ENCODE assay signal across 8 mouse cellular contexts in the genomic region with DNA sequence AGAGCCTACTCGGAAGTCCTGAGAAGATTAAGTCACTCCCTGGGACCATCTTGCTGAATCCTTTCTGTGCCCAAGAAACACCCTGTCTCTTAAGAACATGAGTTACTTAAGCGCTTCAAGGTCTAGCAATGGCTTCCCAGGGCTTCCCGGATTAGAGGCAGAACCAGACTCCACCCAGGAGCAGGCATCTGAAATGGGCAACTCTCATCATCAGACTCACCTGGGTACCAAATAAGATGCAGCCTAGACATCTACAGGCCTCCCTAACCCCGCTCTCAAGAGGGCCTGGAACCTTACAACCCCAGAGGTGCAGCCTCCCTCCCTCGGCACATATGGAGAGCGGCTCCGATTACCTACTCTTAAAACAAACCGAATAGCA. TPM values are rescaled to one million over a fixed set of nuclear protein-coding genes. Genes with fewer than 3 reads are reported as not detected.
A peak's percentile ranks its signal among the peaks of the same experiment; 100 is the strongest.
DNase-seq lines count a peak whose midpoint lies in the region; ATAC-seq and TF ChIP-seq lines count a peak whose summit lies in the region.

No protein-coding gene starts in this region.

- H3K9ac ChIP-seq in liver, embryonic 11.5 days (ENCODE audit: low read depth, low read length) = peak overlapping the region; percentile 90; the same call in 1 of the 2 replicates
- H3K9ac ChIP-seq in stomach, embryonic 16.5 days (ENCODE audit: low read length) = peak overlapping the region; percentile 96

- no peaks in the 10 kb centered on the region for H3K36me3 ChIP-seq in testis, adult 2 months (ENCODE audit: control insufficient read depth, insufficient read depth, low read length)
- H3K36me3 ChIP-seq in liver, embryonic 11.5 days (ENCODE audit: control insufficient read depth, insufficient read depth, low read length) = no peaks in the 10 kb centered on the region
- H3K36me3 ChIP-seq in stomach, embryonic 16.5 days (ENCODE audit: control insufficient read depth, insufficient read depth, low read length) = no peaks in the 10 kb centered on the region

- H3K9me3 ChIP-seq in liver, embryonic 11.5 days (ENCODE audit: control insufficient read depth, low read length) = no peaks in the 10 kb centered on the region
- no peaks in the 10 kb centered on the region for H3K9me3 ChIP-seq in stomach, embryonic 16.5 days (replicated peaks; ENCODE audit: control insufficient read depth, low read length)

- no peak for TF ChIP-seq CTCF in testis, adult 2 months (IDR thresholded peaks at IDR 0.05; ENCODE audit: control insufficient read depth, insufficient read depth, insufficient replicate concordance, low read depth, low read length)

- H3K4me2 ChIP-seq in liver, embryonic 11.5 days = peak overlapping the region; percentile 93
- peak overlapping the region; percentile 93 for H3K4me2 ChIP-seq in stomach, embryonic 16.5 days (ENCODE audit: low read depth, low read length)

- no peak for TF ChIP-seq POLR2A in testis, adult 2 months (IDR thresholded peaks at IDR 0.05; ENCODE audit: control insufficient read depth, low read depth, low read length)

- peak overlapping the region; percentile 88 for H3K4me3 ChIP-seq in testis, adult 2 months (ENCODE audit: control insufficient read depth, low read depth, low read length)
- peak overlapping the region; percentile 93 for H3K4me3 ChIP-seq in liver, embryonic 11.5 days (ENCODE audit: low read depth, low read length)
- peak overlapping the region; percentile 78 for H3K4me3 ChIP-seq in stomach, embryonic 16.5 days (replicated peaks; ENCODE audit: low read length)

- no peaks in the 10 kb centered on the region for H3K27me3 ChIP-seq in testis, adult 2 months (ENCODE audit: control insufficient read depth, insufficient read depth, low read length)
- no peaks in the 10 kb centered on the region for H3K27me3 ChIP-seq in liver, embryonic 11.5 days (replicated peaks; ENCODE audit: control insufficient read depth, insufficient read depth, low read length)
- H3K27me3 ChIP-seq in stomach, embryonic 16.5 days (ENCODE audit: control insufficient read depth, insufficient read depth, low read length) = no peaks in the 10 kb centered on the region

- WGBS in liver, embryonic 11.5 days = 26% methylated on average over 8 of the region's 8 CpGs
- WGBS in stomach, embryonic 16.5 days = 28% methylated on average over 8 of the region's 8 CpGs

- H3K4me1 ChIP-seq in testis, adult 2 months (ENCODE audit: control insufficient read depth, insufficient read depth, low read length) = peaks cover 24% of the 10 kb centered on the region
- peaks cover 44% of the 10 kb centered on the region for H3K4me1 ChIP-seq in liver, embryonic 11.5 days (replicated peaks; ENCODE audit: control insufficient read depth, insufficient read depth, low read length)
- peaks cover 16% of the 10 kb centered on the region for H3K4me1 ChIP-seq in stomach, embryonic 16.5 days (ENCODE audit: control insufficient read depth, insufficient read depth, low read length)

- peak overlapping the region; percentile 58; the same call in 1 of the 2 replicates for H3K27ac ChIP-seq in testis, adult 2 months (ENCODE audit: control insufficient read depth, insufficient read depth, low read depth, low read length)
- no peak overlapping the region for H3K27ac ChIP-seq in liver, embryonic 11.5 days (ENCODE audit: low read depth, low read length)
- peak overlapping the region; percentile 98; the same call in 1 of the 2 replicates for H3K27ac ChIP-seq in stomach, embryonic 16.5 days (ENCODE audit: low read length)

- peak; percentile 66 for DNase-seq in cerebellum, adult 8-10 months
- no peak for DNase-seq in cerebellum, adult 9-10 months
- DNase-seq in testis, postnatal 10 days (ENCODE audit: low spot score) = no peak
- no peak for DNase-seq in liver, embryonic 11.5 days (ENCODE audit: low spot score)

- ATAC-seq in liver, embryonic 11.5 days (replicated peaks; ENCODE audit: low FRiP score) = no peak
- ATAC-seq in stomach, embryonic 16.5 days (ENCODE audit: insufficient read depth, low FRiP score) = no peak
- ATAC-seq in frontal cortex, adult (ENCODE audit: low TSS enrichment) = no peak
- ATAC-seq in granulocyte monocyte progenitor cell, adult 5-6 weeks (replicated peaks; ENCODE audit: poor library complexity, severe bottlenecking) = no peak

RNA-seq across cellular contexts. Expression of a gene that starts 2.9 kb away (rescaled TPM):
- polyA plus RNA-seq in testis, adult 2 months (2012; rRNA removed) = 2.8 and 3.8 TPM in 2 replicates
- 20.0 and 20.9 TPM in 2 replicates for polyA plus RNA-seq in liver, embryonic 11.5 days (2014; fragmentation: Nextera tagmentation; extraction: Ambion mirVana)
- 29.1 and 30.8 TPM in 2 replicates for polyA plus RNA-seq in stomach, embryonic 16.5 days (2015; fragmentation: Nextera tagmentation; extraction: Ambion mirVana)
- 39.9 and 51.5 TPM in 2 replicates for total RNA-seq in granulocyte monocyte progenitor cell, adult 5-6 weeks (2014; fragmentation: Nextera tagmentation)
- 11.6 and 24.0 TPM in 2 replicates for total RNA-seq in granulocyte monocyte progenitor cell, adult 5-6 weeks (2017)

RNA-seq across cellular contexts. Expression of a gene that starts 19.1 kb away (rescaled TPM):
- 0.11 TPM in 1 of 2 replicates, not detected in the other for polyA plus RNA-seq in testis, adult 2 months (2012; rRNA removed)
- polyA plus RNA-seq in liver, embryonic 11.5 days (2014; fragmentation: Nextera tagmentation; extraction: Ambion mirVana) = 0.25 TPM in 1 of 2 replicates, not detected in the other
- not detected in 2 replicates for polyA plus RNA-seq in stomach, embryonic 16.5 days (2015; fragmentation: Nextera tagmentation; extraction: Ambion mirVana)
- total RNA-seq in granulocyte monocyte progenitor cell, adult 5-6 weeks (2014; fragmentation: Nextera tagmentation) = not detected in 2 replicates
- not detected in 2 replicates for total RNA-seq in granulocyte monocyte progenitor cell, adult 5-6 weeks (2017)
